ENCODE assay signal across 9 mouse cellular contexts in genomic region chr7:142516221-142516978, GRCm38 (mm10). TPM values are rescaled to one million over a fixed set of nuclear protein-coding genes. Genes with fewer than 3 reads are reported as not detected.
A peak's percentile ranks its signal among the peaks of the same experiment; 100 is the strongest.
DNase-seq lines count a peak whose midpoint lies in the region; ATAC-seq lines count a peak whose summit lies in the region.
"Had no signal": no experiment of that assay in that cellular context is flagged by ENCODE, and none has a peak within 500 bp of the region (broad histone marks: within the 10 kb centered on the region; RNA-seq: fewer than 3 reads in every experiment).

No protein-coding gene starts in this region.

- no peak overlapping the region for H3K27ac ChIP-seq in forebrain, embryonic 16.5 days (ENCODE audit: low read length)
- peak overlapping the region; percentile 88 for H3K27ac ChIP-seq in limb, embryonic 11.5 days (replicated peaks; ENCODE audit: low read depth, low read length)
- peak overlapping the region; percentile 54 for H3K27ac ChIP-seq in neural tube, embryonic 15.5 days (replicated peaks)

- H3K4me2 ChIP-seq in forebrain, embryonic 16.5 days (ENCODE audit: low read length): no peak overlapping the region
- H3K4me2 ChIP-seq in limb, embryonic 11.5 days (ENCODE audit: low read depth, severe bottlenecking): peak overlapping the region; percentile 20
- peak overlapping the region; percentile 35 for H3K4me2 ChIP-seq in neural tube, embryonic 15.5 days

- DNase-seq in kidney, postnatal 4 days: peak; percentile 66 to 75
- no peak for DNase-seq in kidney, postnatal 14 days
- DNase-seq in limb, embryonic 11.5 days (ENCODE audit: low spot score): peak; percentile 79
- DNase-seq in cerebellum, adult 9-11 months: no peak
- no peak for DNase-seq in ovary, postnatal 14 days (ENCODE audit: low spot score)
- DNase-seq: heart, postnatal 4 days had no signal

- no peaks in the 10 kb centered on the region for H3K36me3 ChIP-seq in forebrain, embryonic 16.5 days (ENCODE audit: control insufficient read depth, insufficient read depth)
- no peaks in the 10 kb centered on the region for H3K36me3 ChIP-seq in limb, embryonic 11.5 days (ENCODE audit: control insufficient read depth, insufficient read depth, low read length)
- no peaks in the 10 kb centered on the region for H3K36me3 ChIP-seq in neural tube, embryonic 15.5 days

- H3K4me3 ChIP-seq in forebrain, embryonic 16.5 days (replicated peaks; ENCODE audit: low read length): no peak overlapping the region
- H3K4me3 ChIP-seq in limb, embryonic 11.5 days (ENCODE audit: low read depth, low read length): no peak overlapping the region
- H3K4me3 ChIP-seq in neural tube, embryonic 15.5 days (replicated peaks): no peak overlapping the region

- peak; percentile 10; the same call in 1 of the 2 replicates for ATAC-seq in forebrain, embryonic 16.5 days
- peak; percentile 84 for ATAC-seq in limb, embryonic 11.5 days (ENCODE audit: insufficient number of reproducible peaks, low FRiP score, low TSS enrichment, low read depth)
- peak; percentile 70 for ATAC-seq in neural tube, embryonic 15.5 days (ENCODE audit: low FRiP score)

- no peaks in the 10 kb centered on the region for H3K27me3 ChIP-seq in forebrain, embryonic 16.5 days (replicated peaks; ENCODE audit: control insufficient read depth, insufficient read depth, low read length)
- no peaks in the 10 kb centered on the region for H3K27me3 ChIP-seq in limb, embryonic 11.5 days (ENCODE audit: control insufficient read depth, insufficient read depth, low read length)
- H3K27me3 ChIP-seq in neural tube, embryonic 15.5 days (replicated peaks): peaks cover 7% of the 10 kb centered on the region; the same call in 1 of the 2 replicates

- no peaks in the 10 kb centered on the region for H3K9me3 ChIP-seq in forebrain, embryonic 16.5 days (ENCODE audit: control insufficient read depth, low read length)
- no peaks in the 10 kb centered on the region for H3K9me3 ChIP-seq in limb, embryonic 11.5 days (ENCODE audit: control insufficient read depth, low read length)
- no peaks in the 10 kb centered on the region for H3K9me3 ChIP-seq in neural tube, embryonic 15.5 days (replicated peaks)

- 0 out of 2 replicates have a peak overlapping the region, but pooled peaks have one; percentile 20 for H3K9ac ChIP-seq in forebrain, embryonic 16.5 days (replicated peaks; ENCODE audit: low read depth, low read length)
- H3K9ac ChIP-seq in limb, embryonic 11.5 days (ENCODE audit: low read length): peak overlapping the region; percentile 50; the same call in 1 of the 2 replicates
- H3K9ac ChIP-seq in neural tube, embryonic 15.5 days (replicated peaks): no peak overlapping the region

- H3K4me1 ChIP-seq in forebrain, embryonic 16.5 days (replicated peaks; ENCODE audit: control insufficient read depth, insufficient read depth, low read length): 0 out of 2 replicates have a peak, but pooled peaks cover 3% of the 10 kb centered on the region
- H3K4me1 ChIP-seq in limb, embryonic 11.5 days (ENCODE audit: control insufficient read depth, insufficient read depth, low read length): peaks cover 21% of the 10 kb centered on the region
- peaks cover 13% of the 10 kb centered on the region for H3K4me1 ChIP-seq in neural tube, embryonic 15.5 days

- 48% methylated on average over 21 of the region's 21 CpGs for WGBS in forebrain, embryonic 16.5 days
- 35% methylated on average over 21 of the region's 21 CpGs for WGBS in limb, embryonic 11.5 days
- WGBS in neural tube, embryonic 15.5 days: 49% methylated on average over 20 of the region's 21 CpGs

RNA-seq across cellular contexts. Expression of gene Mrpl23, which starts 16.1 kb away (rescaled TPM):
- polyA plus RNA-seq in forebrain, embryonic 16.5 days (2015; fragmentation: Nextera tagmentation; extraction: Ambion mirVana): 16.0 and 23.0 TPM in 2 replicates
- polyA plus RNA-seq in limb, embryonic 11.5 days (2014; fragmentation: Nextera tagmentation; extraction: Ambion mirVana): 17.8 and 19.7 TPM in 2 replicates
- polyA plus RNA-seq in neural tube, embryonic 15.5 days (2015; fragmentation: Nextera tagmentation; extraction: Ambion mirVana): 21.0 and 27.9 TPM in 2 replicates

RNA-seq across cellular contexts. Expression of gene Tnnt3, which starts 17.8 kb away (rescaled TPM):
- 0.73 and 1.2 TPM in 2 replicates for polyA plus RNA-seq in forebrain, embryonic 16.5 days (2015; fragmentation: Nextera tagmentation; extraction: Ambion mirVana)
- 8.0 and 10.8 TPM in 2 replicates for polyA plus RNA-seq in limb, embryonic 11.5 days (2014; fragmentation: Nextera tagmentation; extraction: Ambion mirVana)
- polyA plus RNA-seq in neural tube, embryonic 15.5 days (2015; fragmentation: Nextera tagmentation; extraction: Ambion mirVana): 14.9 and 26.9 TPM in 2 replicates
- polyA plus RNA-seq: testis, adult 2 months had no signal

RNA-seq across cellular contexts. Expression of gene Lsp1, which starts 55.8 kb away (rescaled TPM):
- 3.5 and 5.5 TPM in 2 replicates for polyA plus RNA-seq in forebrain, embryonic 16.5 days (2015; fragmentation: Nextera tagmentation; extraction: Ambion mirVana)
- 22.8 and 23.3 TPM in 2 replicates for polyA plus RNA-seq in limb, embryonic 11.5 days (2014; fragmentation: Nextera tagmentation; extraction: Ambion mirVana)
- 6.9 and 58.6 TPM in 2 replicates for polyA plus RNA-seq in neural tube, embryonic 15.5 days (2015; fragmentation: Nextera tagmentation; extraction: Ambion mirVana)

Comparison
In these comparisons a context has a peak if more than half of its experiments do, and no peak if none do; other contexts are left out.
1. DNase-seq: peak in kidney, postnatal 4 days (2 of 2) and limb, embryonic 11.5 days (single experiment); none in kidney, postnatal 14 days (single experiment), cerebellum, adult 9-11 months (single experiment) and ovary, postnatal 14 days (single experiment).
2. ATAC-seq: peak in every context shown above with its lines; median percentile 84 in limb, embryonic 11.5 days; 70 in neural tube, embryonic 15.5 days; 10 in forebrain, embryonic 16.5 days.